Mouse (Mus musculus) C2C12 (cell line): ENCODE measurements around the gene Adcy9.

Source experiments
- CEBPB ChIP-seq: IDR thresholded peaks from one replicate; pipeline ENCODE4 v1.6.1; 2011; ENCODE audit warnings: low read depth, mild to moderate bottlenecking, control low read depth, moderate library complexity
- CTCF ChIP-seq: IDR thresholded peaks from one replicate; pipeline ENCODE4 v1.5.1; 2011; ENCODE audit not compliant: control insufficient read depth, insufficient read depth, insufficient read length
- FOSL1 ChIP-seq: IDR thresholded peaks from one replicate; pipeline ENCODE4 v1.8.0; 2011; ENCODE audit warnings: mild to moderate bottlenecking, low read length; ENCODE audit not compliant: poor library complexity, insufficient read depth, severe bottlenecking
- MAX ChIP-seq: IDR thresholded peaks from one replicate; pipeline ENCODE4 v1.6.1; 2011; ENCODE audit warnings: mild to moderate bottlenecking, control low read depth
- MYOD1 ChIP-seq: IDR thresholded peaks from one replicate; pipeline ENCODE4 v1.6.1; 2011; ENCODE audit warnings: low read depth; ENCODE audit not compliant: control insufficient read depth, insufficient read length
- MYOG ChIP-seq: IDR thresholded peaks from one replicate; pipeline ENCODE4 v1.6.1; 2011; ENCODE audit not compliant: control insufficient read depth, insufficient read length; ENCODE audit errors: extremely low read depth
- USF1 ChIP-seq: IDR thresholded peaks from one replicate; pipeline ENCODE4 v1.6.1; 2011; ENCODE audit warnings: low read depth, mild to moderate bottlenecking, control low read depth, moderate library complexity

DNA sequence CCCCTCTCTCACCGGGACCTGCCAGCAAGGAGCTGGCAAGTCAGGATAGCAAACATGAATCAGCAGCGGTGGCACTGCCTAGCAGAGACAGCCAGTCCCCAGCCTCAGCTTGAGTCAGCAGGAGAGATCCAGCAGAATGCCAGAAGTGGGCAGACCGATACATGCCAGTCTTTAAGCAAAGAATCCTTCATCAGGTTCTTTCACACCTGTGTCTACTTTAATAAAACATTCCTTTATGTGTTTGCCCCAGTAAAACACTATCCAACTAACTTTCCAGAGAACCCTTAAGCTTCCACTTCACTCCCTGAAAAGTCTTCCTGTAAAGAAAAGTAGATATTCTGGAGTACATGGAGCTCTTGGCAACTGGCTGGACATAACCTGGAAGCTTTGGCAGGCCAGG lies 171.5 kb downstream of the Adcy9 start:
- no peak for TF ChIP-seq CTCF
- TF ChIP-seq USF1: no peak
- no peak for TF ChIP-seq MYOG
- TF ChIP-seq CEBPB: no peak
- no peak for TF ChIP-seq MAX
- no peak for TF ChIP-seq MYOD1
- no peak for TF ChIP-seq FOSL1
